Mouse (Mus musculus): ENCODE data around the gene Utp14a. TPM values are rescaled to one million over a fixed set of nuclear protein-coding genes. Genes with fewer than 3 reads are reported as not detected.

Utp14a gene
- polyA plus RNA-seq, 1 experiment from 2014 or later = 16.0 TPM

DNA sequence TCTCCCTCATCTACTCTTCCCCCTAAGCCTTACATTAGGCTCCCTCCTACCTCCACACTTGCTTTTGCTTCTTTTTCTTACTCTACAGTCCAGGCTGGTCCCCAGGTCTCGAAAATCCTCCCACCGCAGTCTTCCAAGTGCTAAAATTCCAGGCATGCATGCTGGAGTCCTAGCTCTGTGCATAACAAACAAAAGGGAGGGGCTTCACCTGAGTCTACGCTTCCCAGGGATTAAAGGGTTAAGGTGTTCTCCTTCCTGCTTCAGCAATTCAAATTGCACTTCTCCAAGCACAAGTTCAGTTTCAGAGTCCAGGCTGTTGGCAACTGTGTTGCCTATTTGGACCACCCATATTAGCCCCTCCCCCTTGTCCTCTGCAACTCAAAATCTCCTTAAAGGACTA, 34.8 kb downstream of the Utp14a start:
- Histone ChIP-seq H3K27ac (no peak overlapping the region), H3K4me3 (replicated peaks; ENCODE audit: low read length) (no peak overlapping the region), H3K9me3 (ENCODE audit: control insufficient read depth, low read length) (no peaks in the 10 kb centered on the region), H3K27me3 (ENCODE audit: control insufficient read depth, insufficient read depth, low read length) (no peaks in the 10 kb centered on the region), H3K4me1 (replicated peaks; ENCODE audit: control insufficient read depth, insufficient read depth, low read length) (no peaks in the 10 kb centered on the region), H3K9ac (no peak overlapping the region), H3K36me3 (replicated peaks; ENCODE audit: control insufficient read depth, insufficient read depth) (no peaks in the 10 kb centered on the region), H3K4me2 (replicated peaks) (no peak overlapping the region)
- DNase-seq (ENCODE audit: low spot score) (no peak), ATAC-seq (ENCODE audit: low FRiP score) (no peak)
- WGBS = 41% methylated on average over 3 of the region's 3 CpGs

DNA sequence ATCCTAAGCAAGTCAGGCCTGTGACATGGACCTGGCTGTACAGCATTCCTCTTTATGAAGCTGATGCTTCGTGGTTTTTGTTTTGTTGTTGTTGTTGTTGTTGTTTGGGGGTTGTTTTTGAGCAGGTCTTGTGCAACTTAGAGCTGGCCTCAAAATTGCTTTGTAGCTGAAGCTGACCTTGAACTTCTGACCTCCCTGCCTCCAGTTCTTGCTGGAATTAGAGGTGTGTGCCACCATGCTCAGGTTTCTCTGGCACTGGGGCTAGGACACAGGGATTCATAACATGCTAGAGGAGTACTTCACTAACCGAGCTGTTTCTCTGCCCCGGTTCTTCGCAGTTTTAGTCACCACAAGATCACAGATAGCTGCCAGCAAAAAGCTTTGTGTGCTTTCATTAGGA, 48.7 kb downstream of the Utp14a start:
- H3K9me3 ChIP-seq (ENCODE audit: control insufficient read depth, low read length) = no peaks in the 10 kb centered on the region
- ATAC-seq (ENCODE audit: low FRiP score) (no peak), DNase-seq (ENCODE audit: low spot score) (no peak)
- WGBS = 84% methylated on average over 4 of the region's 4 CpGs
- H3K36me3 ChIP-seq (replicated peaks; ENCODE audit: control insufficient read depth, insufficient read depth) = no peaks in the 10 kb centered on the region
- H3K4me1 ChIP-seq (replicated peaks; ENCODE audit: control insufficient read depth, insufficient read depth, low read length) = no peaks in the 10 kb centered on the region
- no peaks in the 10 kb centered on the region for H3K27me3 ChIP-seq (ENCODE audit: control insufficient read depth, insufficient read depth, low read length)
- H3K4me2 ChIP-seq (replicated peaks) = no peak overlapping the region
- H3K4me3 ChIP-seq (replicated peaks; ENCODE audit: low read length) = no peak overlapping the region
- no peak overlapping the region for H3K27ac ChIP-seq
- no peak overlapping the region for H3K9ac ChIP-seq

DNA sequence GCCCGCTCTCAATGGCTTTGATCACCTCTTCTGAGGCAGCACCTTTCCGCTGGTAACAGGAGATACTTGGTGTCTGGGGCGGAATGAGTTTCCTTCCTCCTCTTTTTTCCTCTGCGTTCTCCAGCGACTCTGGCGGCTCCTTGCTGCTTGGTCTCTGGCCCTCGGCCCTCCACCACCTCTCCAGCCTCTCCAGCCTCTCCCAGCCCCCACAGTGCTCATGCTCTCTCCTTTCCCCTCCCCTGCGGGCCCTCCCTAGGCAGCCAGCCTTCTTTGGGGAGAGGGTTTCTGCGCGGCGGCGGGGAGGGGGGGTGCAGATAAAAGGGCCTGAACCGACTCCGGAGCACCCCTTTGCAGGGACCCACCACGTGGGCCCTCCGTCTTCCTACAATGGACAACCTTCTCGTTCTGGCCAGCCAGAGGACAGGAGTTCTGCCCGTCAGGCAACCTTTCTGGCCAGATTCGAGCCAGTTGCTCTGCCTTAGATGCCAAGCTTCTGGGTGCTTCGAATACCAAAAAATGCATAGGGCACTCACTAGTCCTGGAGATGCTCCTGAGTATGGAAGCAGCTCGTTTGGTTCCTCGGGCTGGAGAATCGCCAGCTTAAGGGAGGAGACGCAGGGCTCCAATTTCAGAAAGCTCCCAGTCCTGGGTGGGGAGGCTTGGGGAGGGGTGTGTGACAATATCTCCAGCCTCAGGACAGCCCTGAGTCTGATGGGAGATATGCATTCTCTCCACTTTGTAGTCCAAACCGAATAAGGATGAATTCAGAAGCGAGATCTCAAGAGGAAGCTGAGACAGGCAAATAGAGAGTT, 54.2 kb downstream of the Utp14a start:
- peak overlapping the region; percentile 13; the same call in 1 of the 2 replicates for H3K4me3 ChIP-seq (replicated peaks; ENCODE audit: low read length)
- no peak for ATAC-seq (ENCODE audit: low FRiP score)
- WGBS = 25% methylated on average over 24 of the region's 26 CpGs
- no peaks in the 10 kb centered on the region for H3K9me3 ChIP-seq (ENCODE audit: control insufficient read depth, low read length)
- H3K27ac ChIP-seq = no peak overlapping the region
- no peak for DNase-seq (ENCODE audit: low spot score)
- no peaks in the 10 kb centered on the region for H3K36me3 ChIP-seq (replicated peaks; ENCODE audit: control insufficient read depth, insufficient read depth)
- H3K4me2 ChIP-seq (replicated peaks) = peak overlapping the region; percentile 46
- H3K27me3 ChIP-seq (ENCODE audit: control insufficient read depth, insufficient read depth, low read length) = 0 out of 2 replicates have a peak, but pooled peaks cover 6% of the 10 kb centered on the region
- H3K4me1 ChIP-seq (replicated peaks; ENCODE audit: control insufficient read depth, insufficient read depth, low read length) = no peaks in the 10 kb centered on the region
- H3K9ac ChIP-seq = no peak overlapping the region

DNA sequence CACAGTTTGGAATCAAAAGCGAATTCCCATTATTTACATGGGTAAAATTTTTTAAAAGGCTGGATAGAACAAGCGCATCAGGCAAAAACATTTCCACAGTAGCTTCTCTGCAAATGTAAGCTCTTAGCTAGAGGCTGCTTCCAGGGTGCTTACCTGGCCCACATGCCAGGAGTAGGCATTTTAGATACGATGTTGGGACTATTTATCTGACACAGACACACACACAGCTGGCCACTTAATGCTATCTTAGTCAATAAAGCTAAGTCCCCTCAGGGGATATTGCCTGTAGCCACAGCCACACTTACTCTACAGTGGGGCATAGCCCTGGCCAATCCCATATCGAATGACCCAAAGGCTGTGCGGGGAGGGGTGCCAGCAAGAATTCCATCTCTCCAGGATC, 55.1 kb downstream of the Utp14a start:
- H3K9ac ChIP-seq = no peak overlapping the region
- no peak overlapping the region for H3K4me2 ChIP-seq (replicated peaks)
- 79% methylated on average over 5 of the region's 5 CpGs for WGBS
- no peaks in the 10 kb centered on the region for H3K9me3 ChIP-seq (ENCODE audit: control insufficient read depth, low read length)
- DNase-seq (ENCODE audit: low spot score) = no peak
- no peak for ATAC-seq (ENCODE audit: low FRiP score)
- no peak overlapping the region for H3K27ac ChIP-seq
- no peaks in the 10 kb centered on the region for H3K4me1 ChIP-seq (replicated peaks; ENCODE audit: control insufficient read depth, insufficient read depth, low read length)
- H3K4me3 ChIP-seq (replicated peaks; ENCODE audit: low read length) = no peak overlapping the region
- H3K27me3 ChIP-seq (ENCODE audit: control insufficient read depth, insufficient read depth, low read length) = 0 out of 2 replicates have a peak, but pooled peaks cover 6% of the 10 kb centered on the region
- H3K36me3 ChIP-seq (replicated peaks; ENCODE audit: control insufficient read depth, insufficient read depth) = no peaks in the 10 kb centered on the region

DNA sequence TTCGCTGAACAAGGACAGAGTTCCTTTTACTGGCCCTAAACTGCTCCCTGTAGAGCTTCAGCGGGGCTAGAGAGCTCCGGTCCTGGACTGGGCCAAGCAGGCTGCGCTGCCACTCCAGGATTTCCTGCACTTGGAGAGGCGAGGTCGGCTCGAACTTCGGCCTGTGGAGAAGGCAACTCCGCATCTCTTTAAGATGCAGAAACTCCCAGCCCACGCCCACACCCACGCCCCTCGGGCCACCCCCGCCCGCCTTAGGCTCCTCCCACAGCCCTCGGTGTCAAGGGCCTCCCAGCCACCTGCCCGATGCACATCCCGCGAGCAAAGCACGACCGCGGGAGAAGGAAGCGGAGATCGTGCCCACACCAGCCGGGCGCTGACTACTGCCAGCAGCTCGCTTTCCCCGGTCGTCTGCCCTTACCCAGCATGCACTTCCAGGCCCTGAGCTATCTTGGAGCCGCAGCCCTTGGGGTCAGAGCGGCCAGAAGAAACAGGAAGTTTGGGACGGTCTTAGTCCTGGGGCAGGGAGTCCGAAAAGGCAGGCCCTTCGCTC, 57.9 kb downstream of the Utp14a start:
- peak overlapping the region; percentile 53 for H3K9ac ChIP-seq
- H3K4me1 ChIP-seq (replicated peaks; ENCODE audit: control insufficient read depth, insufficient read depth, low read length) = no peaks in the 10 kb centered on the region
- ATAC-seq (ENCODE audit: low FRiP score) (peak; percentile 70; the same call in 1 of the 2 replicates), DNase-seq (ENCODE audit: low spot score) (peak; percentile 31)
- no peaks in the 10 kb centered on the region for H3K36me3 ChIP-seq (replicated peaks; ENCODE audit: control insufficient read depth, insufficient read depth)
- peak overlapping the region; percentile 58 for H3K4me2 ChIP-seq (replicated peaks)
- no peaks in the 10 kb centered on the region for H3K9me3 ChIP-seq (ENCODE audit: control insufficient read depth, low read length)
- H3K27ac ChIP-seq = no peak overlapping the region
- 0 out of 2 replicates have a peak, but pooled peaks cover 6% of the 10 kb centered on the region for H3K27me3 ChIP-seq (ENCODE audit: control insufficient read depth, insufficient read depth, low read length)
- peak overlapping the region; percentile 40 for H3K4me3 ChIP-seq (replicated peaks; ENCODE audit: low read length)
- 16% methylated on average over 31 of the region's 33 CpGs for WGBS

DNA sequence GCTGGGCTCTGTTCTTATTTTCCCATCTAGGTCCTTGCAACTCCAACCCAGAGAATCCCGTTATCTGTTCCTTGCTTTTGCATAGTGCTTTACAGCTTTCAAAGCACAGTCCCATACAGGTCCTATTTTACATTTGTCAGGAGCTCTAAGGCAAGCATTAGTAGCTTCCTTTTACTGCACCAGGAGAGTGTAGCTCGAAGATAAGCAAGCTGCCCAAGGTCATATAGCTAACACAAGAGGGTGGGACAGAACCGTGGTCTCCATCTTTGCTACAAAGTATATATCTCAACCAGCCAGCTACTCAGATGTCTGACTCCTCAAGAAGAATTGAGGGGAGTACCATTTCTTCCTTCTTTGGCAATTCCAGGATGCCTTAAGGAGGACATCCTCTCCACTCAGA, 60.8 kb downstream of the Utp14a start:
- DNase-seq (ENCODE audit: low spot score) (no peak), ATAC-seq (ENCODE audit: low FRiP score) (no peak)
- Histone ChIP-seq H3K4me1 (replicated peaks; ENCODE audit: control insufficient read depth, insufficient read depth, low read length) (no peaks in the 10 kb centered on the region), H3K9me3 (ENCODE audit: control insufficient read depth, low read length) (no peaks in the 10 kb centered on the region), H3K4me2 (replicated peaks) (no peak overlapping the region), H3K9ac (no peak overlapping the region), H3K4me3 (replicated peaks; ENCODE audit: low read length) (no peak overlapping the region), H3K36me3 (replicated peaks; ENCODE audit: control insufficient read depth, insufficient read depth) (no peaks in the 10 kb centered on the region), H3K27ac (no peak overlapping the region), H3K27me3 (ENCODE audit: control insufficient read depth, insufficient read depth, low read length) (0 out of 2 replicates have a peak, but pooled peaks cover 6% of the 10 kb centered on the region)
- WGBS = 77% methylated on average over 3 of the region's 3 CpGs

DNA sequence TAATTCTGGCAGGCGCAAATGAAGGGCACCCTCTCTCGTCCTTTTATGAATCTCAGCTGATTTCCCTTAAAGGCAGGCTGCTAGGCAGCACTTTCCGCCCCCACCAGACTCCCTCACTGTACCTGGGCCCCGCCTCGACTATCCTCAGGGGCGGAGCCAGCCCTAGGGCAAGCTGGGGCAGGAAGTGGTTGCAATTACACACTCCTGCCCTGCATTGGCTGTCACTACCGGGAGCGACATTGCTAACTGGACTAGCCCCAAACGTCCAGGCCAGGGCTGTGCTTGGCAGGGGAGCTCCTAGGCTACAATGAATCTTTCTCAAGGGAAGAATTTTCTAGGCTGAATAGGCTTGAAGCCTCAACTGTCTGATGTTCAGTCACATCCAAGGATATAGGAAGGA, 61.5 kb downstream of the Utp14a start:
- Histone ChIP-seq H3K27ac (no peak overlapping the region), H3K36me3 (replicated peaks; ENCODE audit: control insufficient read depth, insufficient read depth) (no peaks in the 10 kb centered on the region), H3K27me3 (ENCODE audit: control insufficient read depth, insufficient read depth, low read length) (0 out of 2 replicates have a peak, but pooled peaks cover 6% of the 10 kb centered on the region), H3K4me1 (replicated peaks; ENCODE audit: control insufficient read depth, insufficient read depth, low read length) (no peaks in the 10 kb centered on the region), H3K4me2 (replicated peaks) (no peak overlapping the region), H3K9ac (no peak overlapping the region), H3K4me3 (replicated peaks; ENCODE audit: low read length) (no peak overlapping the region), H3K9me3 (ENCODE audit: control insufficient read depth, low read length) (no peaks in the 10 kb centered on the region)
- DNase-seq (ENCODE audit: low spot score) = no peak
- no peak for ATAC-seq (ENCODE audit: low FRiP score)
- WGBS = 25% methylated on average over 9 of the region's 9 CpGs

Other genes with a start within 250 kb of the Utp14a start
- 1.7 and 2.0 TPM in 2 replicates for gene Apln, start 222.0 kb upstream of the Utp14a start, polyA plus RNA-seq (2014; fragmentation: Nextera tagmentation; extraction: Ambion mirVana)
- 0.35 and 0.70 TPM in 2 replicates for gene Xpnpep2, start 148.1 kb upstream of the Utp14a start, polyA plus RNA-seq (2014; fragmentation: Nextera tagmentation; extraction: Ambion mirVana)
- gene Sash3, start 110.4 kb upstream of the Utp14a start, polyA plus RNA-seq (2014; fragmentation: Nextera tagmentation; extraction: Ambion mirVana) = 1.1 and 1.3 TPM in 2 replicates
- 9.7 and 10.3 TPM in 2 replicates for gene Zdhhc9, start 48.0 kb upstream of the Utp14a start, polyA plus RNA-seq (2014; fragmentation: Nextera tagmentation; extraction: Ambion mirVana)
- 6.9 and 8.1 TPM in 2 replicates for gene Bcorl1, start 84.5 kb downstream of the Utp14a start, polyA plus RNA-seq (2014; fragmentation: Nextera tagmentation; extraction: Ambion mirVana)
- 0.83 and 1.2 TPM in 2 replicates for gene Elf4, start 206.3 kb downstream of the Utp14a start, polyA plus RNA-seq (2014; fragmentation: Nextera tagmentation; extraction: Ambion mirVana)

All from hindbrain, embryonic 14.5 days (tissue).